Comparison of ENCODE assay signal across 13 mouse cellular contexts in genomic region chr9:59518976-59519375, GRCm38 (mm10). TPM values are rescaled to one million over a fixed set of nuclear protein-coding genes. Genes with fewer than 3 reads are reported as not detected.
A peak's percentile ranks its signal among the peaks of the same experiment; 100 is the strongest.
DNase-seq lines count a peak whose midpoint lies in the region; ATAC-seq and TF ChIP-seq lines count a peak whose summit lies in the region.
"Had no signal": no experiment of that assay in that cellular context is flagged by ENCODE, and none has a peak within 500 bp of the region (broad histone marks: within the 10 kb centered on the region; RNA-seq: fewer than 3 reads in every experiment).

No protein-coding gene starts in this region.

- DNase-seq in cerebellum, adult 18-20 months, result peak; percentile 34 to 45
- DNase-seq in cerebellum, adult 8-10 months, result no peak
- peak; percentile 51 to 53 for DNase-seq in heart, postnatal 10 days
- DNase-seq in right cerebral cortex, postnatal 14 days, result peak; percentile 59
- DNase-seq in right cerebral cortex, postnatal 25 days, result no peak

- intact Hi-C loops in heart, postnatal 10 days (cut with DNase I), result no loop called here

- H3K36me3 ChIP-seq in heart, embryonic 11.5 days (ENCODE audit: control insufficient read depth, insufficient read depth, low read length), result no peaks in the 10 kb centered on the region
- no peaks in the 10 kb centered on the region for H3K36me3 ChIP-seq in myocyte (ENCODE audit: control insufficient read depth, insufficient read depth)
- H3K36me3 ChIP-seq: hindbrain, embryonic 12.5 days; lung, embryonic 15.5 days had no signal

- H3ac ChIP-seq in myocyte (ENCODE audit: control insufficient read depth, insufficient read length), result no peak overlapping the region

- no peaks in the 10 kb centered on the region for H3K27me3 ChIP-seq in heart, embryonic 11.5 days (ENCODE audit: control insufficient read depth, insufficient read depth, low read length)
- H3K27me3 ChIP-seq in myocyte (ENCODE audit: control insufficient read depth, insufficient read depth, insufficient read length), result no peaks in the 10 kb centered on the region
- H3K27me3 ChIP-seq: hindbrain, embryonic 12.5 days; lung, embryonic 15.5 days had no signal

- no peaks in the 10 kb centered on the region for H3K9me3 ChIP-seq in heart, embryonic 11.5 days (replicated peaks; ENCODE audit: control insufficient read depth, low read length)
- H3K9me3 ChIP-seq: hindbrain, embryonic 12.5 days; lung, embryonic 15.5 days had no signal

- peaks cover 7% of the 10 kb centered on the region; the same call in 1 of the 2 replicates for H3K4me1 ChIP-seq in heart, embryonic 11.5 days (ENCODE audit: control insufficient read depth, insufficient read depth, low read length)
- H3K4me1 ChIP-seq: hindbrain, embryonic 12.5 days; lung, embryonic 15.5 days had no signal

- 52% methylated on average over 5 of the region's 5 CpGs for WGBS in heart, embryonic 11.5 days (ENCODE audit: insufficient replicate concordance)

- no peak overlapping the region for H3K4me3 ChIP-seq in heart, embryonic 11.5 days (ENCODE audit: low read depth, low read length)
- H3K4me3 ChIP-seq in myocyte, result no peak overlapping the region
- H3K4me3 ChIP-seq: hindbrain, embryonic 12.5 days; left cerebral cortex, adult 2 months; lung, embryonic 15.5 days had no signal

- H3K4me2 ChIP-seq in heart, embryonic 11.5 days, result no peak overlapping the region
- H3K4me2 ChIP-seq in myocyte (ENCODE audit: low read depth), result peak overlapping the region; percentile 36
- H3K4me2 ChIP-seq: hindbrain, embryonic 12.5 days; lung, embryonic 15.5 days had no signal

- no peaks in the 10 kb centered on the region for H3K79me2 ChIP-seq in myocyte (ENCODE audit: control insufficient read depth, insufficient read depth)

- ATAC-seq in heart, embryonic 11.5 days (replicated peaks; ENCODE audit: insufficient number of reproducible peaks, low FRiP score, low TSS enrichment), result no peak
- no peak for ATAC-seq in erythroid progenitor cell, adult 5-6 weeks (replicated peaks; ENCODE audit: low FRiP score, poor library complexity, severe bottlenecking)

- H3K27ac ChIP-seq in heart, embryonic 11.5 days (ENCODE audit: low read depth, low read length), result no peak overlapping the region
- H3K27ac ChIP-seq: hindbrain, embryonic 12.5 days; left cerebral cortex, adult 2 months; lung, embryonic 15.5 days had no signal

- no peak overlapping the region for H3K9ac ChIP-seq in heart, embryonic 11.5 days (ENCODE audit: low read depth, low read length)
- H3K9ac ChIP-seq: hindbrain, embryonic 12.5 days; lung, embryonic 15.5 days had no signal

- TF ChIP-seq POLR2A in myocyte (IDR thresholded peaks at IDR 0.05; ENCODE audit: insufficient read length, low read depth), result no peak

TF ChIP-seq in myocyte, 11 proteins besides CTCF, POLR2A, EP300 and RAD21:
- no peak for TF ChIP-seq E2F4 (IDR thresholded peaks at IDR 0.05; ENCODE audit: insufficient read depth)
- TF ChIP-seq TCF3 (IDR thresholded peaks at IDR 0.05; ENCODE audit: insufficient read length, low read depth), result no peak
- TF ChIP-seq POLR2AphosphoS2 (IDR thresholded peaks at IDR 0.05; ENCODE audit: insufficient read length, low read depth), result no peak
- no peak for TF ChIP-seq SRF (IDR thresholded peaks at IDR 0.05; ENCODE audit: control insufficient read depth, insufficient read length, low read depth)
- TF ChIP-seq MYOD1 (IDR thresholded peaks at IDR 0.05; ENCODE audit: control insufficient read depth in 1 of 3, insufficient read length in 2 of 3, low read depth in 2 of 3), result no peak
- TF ChIP-seq USF1 (IDR thresholded peaks at IDR 0.05; ENCODE audit: low read depth), result no peak

RNA-seq across cellular contexts. Expression of gene Hexa, which starts 20.4 kb away (rescaled TPM):
- total RNA-seq in heart, postnatal 10 days (2021), result 10 to 100 TPM; 33.1 to 38.1 TPM
- 67.1 and 76.9 TPM in 2 replicates for polyA plus RNA-seq in heart, embryonic 11.5 days (2014; fragmentation: Nextera tagmentation; extraction: Ambion mirVana)
- polyA plus RNA-seq in myocyte (2012; fragmentation: generic; extraction: Trizol), result 131 TPM
- total RNA-seq in erythroid progenitor cell, adult 5-6 weeks (2015; ENCODE audit: low replicate concordance), result 19.7 and 23.4 TPM in 2 replicates
- total RNA-seq in erythroid progenitor cell, adult 5-6 weeks (2017; ENCODE audit: low replicate concordance), result 24.5 and 28.0 TPM in 2 replicates

RNA-seq across cellular contexts. Expression of gene Tmem202, which starts 20.7 kb away (rescaled TPM):
- under 1 TPM; 0.22 to 0.31 TPM for total RNA-seq in heart, postnatal 10 days (2021)
- 0.39 and 0.41 TPM in 2 replicates for polyA plus RNA-seq in heart, embryonic 11.5 days (2014; fragmentation: Nextera tagmentation; extraction: Ambion mirVana)
- 1.2 TPM for polyA plus RNA-seq in myocyte (2012; fragmentation: generic; extraction: Trizol)
- total RNA-seq in erythroid progenitor cell, adult 5-6 weeks (2015; ENCODE audit: low replicate concordance), result 3.6 TPM in 1 of 2 replicates, not detected in the other
- total RNA-seq in erythroid progenitor cell, adult 5-6 weeks (2017; ENCODE audit: low replicate concordance), result not detected in 2 replicates
- polyA plus RNA-seq: hindbrain, embryonic 12.5 days; lung, embryonic 15.5 days; neural tube, embryonic 11.5 days had no signal

RNA-seq across cellular contexts. Expression of gene Arih1, which starts 32.6 kb away (rescaled TPM):
- total RNA-seq in heart, postnatal 10 days (2021), result 10 to 100 TPM; 83.9 to 90.7 TPM
- 15.3 and 15.4 TPM in 2 replicates for polyA plus RNA-seq in heart, embryonic 11.5 days (2014; fragmentation: Nextera tagmentation; extraction: Ambion mirVana)
- polyA plus RNA-seq in myocyte (2012; fragmentation: generic; extraction: Trizol), result 38.1 TPM
- total RNA-seq in erythroid progenitor cell, adult 5-6 weeks (2015; ENCODE audit: low replicate concordance), result 59.1 and 63.7 TPM in 2 replicates
- total RNA-seq in erythroid progenitor cell, adult 5-6 weeks (2017; ENCODE audit: low replicate concordance), result 88.5 and 98.1 TPM in 2 replicates

RNA-seq across cellular contexts. Expression of gene Celf6, which starts 58.7 kb away (rescaled TPM):
- not detected for total RNA-seq in heart, postnatal 10 days (2021)
- polyA plus RNA-seq in heart, embryonic 11.5 days (2014; fragmentation: Nextera tagmentation; extraction: Ambion mirVana), result 0.07 and 0.23 TPM in 2 replicates
- not detected for polyA plus RNA-seq in myocyte (2012; fragmentation: generic; extraction: Trizol)
- not detected in 2 replicates for total RNA-seq in erythroid progenitor cell, adult 5-6 weeks (2015; ENCODE audit: low replicate concordance)
- total RNA-seq in erythroid progenitor cell, adult 5-6 weeks (2017; ENCODE audit: low replicate concordance), result not detected in 2 replicates
- total RNA-seq: MEL had no signal

Comparison
In these comparisons a context has a peak if more than half of its experiments do, and no peak if none do; other contexts are left out.
1. DNase-seq: peak in cerebellum, adult 18-20 months (2 of 2), heart, postnatal 10 days (2 of 2) and right cerebral cortex, postnatal 14 days (single experiment); none in cerebellum, adult 8-10 months (single experiment) and right cerebral cortex, postnatal 25 days (single experiment).